17 mouse cellular contexts compared by ENCODE assay signal in genomic region chr8:101097851-101098250, GRCm38 (mm10).
DNase-seq lines count a peak whose midpoint lies in the region; ATAC-seq and TF ChIP-seq lines count a peak whose summit lies in the region.
"Had no signal": no experiment of that assay in that cellular context is flagged by ENCODE, and none has a peak within 500 bp of the region (broad histone marks: within the 10 kb centered on the region; RNA-seq: fewer than 3 reads in every experiment).

No protein-coding gene starts in this region.

- H3K4me1 ChIP-seq in hindbrain, postnatal 0 days (ENCODE audit: insufficient read depth, low read length): no peaks in the 10 kb centered on the region
- H3K4me1 ChIP-seq: hindbrain, embryonic 12.5 days; liver, embryonic 13.5 days had no signal

- H3K4me2 ChIP-seq in hindbrain, postnatal 0 days (ENCODE audit: low read depth, low read length): no peak overlapping the region
- H3K4me2 ChIP-seq: hindbrain, embryonic 12.5 days; liver, embryonic 13.5 days had no signal

- no peak overlapping the region for H3K9ac ChIP-seq in hindbrain, postnatal 0 days (replicated peaks; ENCODE audit: low read length)
- H3K9ac ChIP-seq: hindbrain, embryonic 12.5 days; liver, embryonic 13.5 days had no signal

- no peak for ATAC-seq in hindbrain, postnatal 0 days

- peak; percentile 34 for DNase-seq in cerebellum, adult 11-12 months
- DNase-seq in cerebellum, postnatal 36 days: peak; percentile 63 to 64
- peak; percentile 65 to 68 for DNase-seq in layer of hippocampus, postnatal 10 days (ENCODE audit: low spot score in 2 of 2)
- peak; percentile 65 for DNase-seq in right cerebral cortex, adult 18-20 months
- no peak for DNase-seq in hindbrain, postnatal 0 days (ENCODE audit: low spot score)
- DNase-seq in adrenal gland, adult 2 months: no peak
- no peak for DNase-seq in lung, postnatal 25 days (ENCODE audit: low spot score)
- no peak for DNase-seq in kidney, adult 11 months
- DNase-seq: B cell, adult 2 months; gastrocnemius, postnatal 25 days; kidney, adult 2 months; liver, embryonic 13.5 days; lung, postnatal 10 days; midbrain, embryonic 14.5 days had no signal

- H3K27ac ChIP-seq in hindbrain, postnatal 0 days: no peak overlapping the region
- H3K27ac ChIP-seq: hindbrain, embryonic 12.5 days; liver, embryonic 13.5 days had no signal

- no peaks in the 10 kb centered on the region for H3K27me3 ChIP-seq in hindbrain, postnatal 0 days (ENCODE audit: insufficient read depth, low read length)
- H3K27me3 ChIP-seq: hindbrain, embryonic 12.5 days; liver, embryonic 13.5 days had no signal

- H3K9me3 ChIP-seq in hindbrain, postnatal 0 days (ENCODE audit: low read length): no peaks in the 10 kb centered on the region
- H3K9me3 ChIP-seq: G1E; hindbrain, embryonic 12.5 days; liver, embryonic 13.5 days had no signal

- no peaks in the 10 kb centered on the region for H3K36me3 ChIP-seq in hindbrain, postnatal 0 days (ENCODE audit: insufficient read depth, low read length)
- H3K36me3 ChIP-seq: G1E; hindbrain, embryonic 12.5 days; liver, embryonic 13.5 days had no signal

- 71% methylated on average over 4 of the region's 4 CpGs for WGBS in hindbrain, postnatal 0 days

- no peak for TF ChIP-seq CTCF in hindbrain, postnatal 0 days (IDR thresholded peaks at IDR 0.05; ENCODE audit: low read depth)

- no peak overlapping the region for H3K4me3 ChIP-seq in hindbrain, postnatal 0 days (ENCODE audit: low read length)
- H3K4me3 ChIP-seq: hindbrain, embryonic 12.5 days; left cerebral cortex, adult 2 months; liver, embryonic 13.5 days had no signal

Comparison
In these comparisons a context has a peak if more than half of its experiments do, and no peak if none do; other contexts are left out.
1. DNase-seq: peak in cerebellum, adult 11-12 months (single experiment), cerebellum, postnatal 36 days (2 of 2), layer of hippocampus, postnatal 10 days (2 of 2) and right cerebral cortex, adult 18-20 months (single experiment); none in hindbrain, postnatal 0 days (single experiment), adrenal gland, adult 2 months (single experiment), lung, postnatal 25 days (single experiment) and kidney, adult 11 months (single experiment).